Comparison of ENCODE assay signal across 8 mouse cellular contexts in genomic region chr1:178319295-178320037, GRCm38 (mm10). TPM values are rescaled to one million over a fixed set of nuclear protein-coding genes. Genes with fewer than 3 reads are reported as not detected.
A peak's percentile ranks its signal among the peaks of the same experiment; 100 is the strongest.
DNase-seq lines count a peak whose midpoint lies in the region; TF ChIP-seq lines count a peak whose summit lies in the region.

No protein-coding gene starts in this region.

- H3K9me3 ChIP-seq in erythroblast, embryonic 14.5 days (ENCODE audit: control insufficient read depth, low read length), result no peaks in the 10 kb centered on the region

- peaks cover 9% of the 10 kb centered on the region; the same call in 1 of the 2 replicates for H3K4me1 ChIP-seq in cerebellum, adult 2 months (ENCODE audit: control insufficient read depth, insufficient read depth, low read length)
- H3K4me1 ChIP-seq in spleen, adult 2 months (ENCODE audit: control insufficient read depth, insufficient read depth, insufficient read length), result peaks cover 5% of the 10 kb centered on the region
- H3K4me1 ChIP-seq in erythroblast, embryonic 14.5 days (ENCODE audit: control insufficient read depth), result peaks cover 60% of the 10 kb centered on the region

- no peaks in the 10 kb centered on the region for H3K27me3 ChIP-seq in cerebellum, adult 2 months (ENCODE audit: control insufficient read depth, insufficient read depth, low read length)
- H3K27me3 ChIP-seq in spleen, adult 2 months (ENCODE audit: control insufficient read depth, insufficient read depth, low read length), result no peaks in the 10 kb centered on the region
- no peaks in the 10 kb centered on the region for H3K27me3 ChIP-seq in erythroblast, embryonic 14.5 days (ENCODE audit: control insufficient read depth)

- 0% methylated on average over 12 of the region's 12 CpGs for whole genome bisulfite sequencing in cerebellum, adult 2 months
- WGBS in spleen, adult 2 months, result 1% methylated on average over 12 of the region's 12 CpGs

- peak overlapping the region; percentile 76 for H3K4me3 ChIP-seq in cerebellum, adult 2 months (replicated peaks; ENCODE audit: insufficient read depth, low read depth, low read length)
- peak overlapping the region; percentile 98 for H3K4me3 ChIP-seq in spleen, adult 2 months (ENCODE audit: extremely low read depth, insufficient read depth, insufficient read length)
- peak overlapping the region; percentile 95 for H3K4me3 ChIP-seq in erythroblast, embryonic 14.5 days (replicated peaks)

- no peak for TF ChIP-seq POLR2A in cerebellum, adult 2 months (IDR thresholded peaks at IDR 0.05; ENCODE audit: borderline replicate concordance, insufficient read depth, low read length)
- no peak for TF ChIP-seq POLR2A in spleen, adult 2 months (IDR thresholded peaks at IDR 0.05; ENCODE audit: low read depth, low read length)

- H3K27ac ChIP-seq in cerebellum, adult 2 months (ENCODE audit: insufficient read depth, low read length), result peak overlapping the region; percentile 93; the same call in 1 of the 2 replicates
- peak overlapping the region; percentile 100 for H3K27ac ChIP-seq in spleen, adult 2 months (ENCODE audit: insufficient read depth, low read length)

- H3K36me3 ChIP-seq in spleen, adult 2 months (ENCODE audit: control insufficient read depth, insufficient read depth, low read length), result peaks cover 20% of the 10 kb centered on the region
- peaks cover 62% of the 10 kb centered on the region for H3K36me3 ChIP-seq in erythroblast, embryonic 14.5 days (ENCODE audit: control insufficient read depth)

- peak in 1 of 2 experiments; percentile 65 for DNase-seq in cerebellum, adult 2 months
- DNase-seq in cerebellum, postnatal 36 days, result no peak
- peak in 1 of 2 experiments; percentile 16 for DNase-seq in spleen, adult 2 months (ENCODE audit: low read depth in 1 of 2, low spot score in 2 of 2)
- no peak for DNase-seq in spleen, adult 12 weeks (ENCODE audit: low spot score)
- DNase-seq in layer of hippocampus, adult 18-20 months (ENCODE audit: low spot score in 2 of 2), result peak; percentile 23 to 43
- peak; percentile 54 for DNase-seq in lung, postnatal 36 days
- peak; percentile 22 for DNase-seq in thymus, postnatal 10 days (ENCODE audit: low spot score in 2 of 2)

- no peak for TF ChIP-seq CTCF in cerebellum, adult 2 months (IDR thresholded peaks at IDR 0.05; ENCODE audit: borderline replicate concordance, insufficient read depth, low read depth, low read length)
- TF ChIP-seq CTCF in spleen, adult 2 months (IDR thresholded peaks at IDR 0.05; ENCODE audit: extremely low read depth, insufficient read depth, insufficient read length, insufficient replicate concordance), result no peak

RNA-seq across cellular contexts. Expression of gene Cox20, which starts 0.5 kb away (rescaled TPM):
- 97.7 and 99.4 TPM in 2 replicates for polyA plus RNA-seq in cerebellum, adult 2 months (2012; rRNA removed)
- 3.7 and 4.2 TPM in 2 replicates for polyA plus RNA-seq in spleen, adult 2 months (2012; rRNA removed)
- 4.2 TPM in 2 replicates for polyA plus RNA-seq in erythroblast, embryonic 14.5 days (2012)
- 10 to 100 TPM; 37.1 to 38.9 TPM for total RNA-seq in layer of hippocampus, adult 18-20 months (2021)

RNA-seq across cellular contexts. Expression of gene Hnrnpu, which starts 18.1 kb away (rescaled TPM):
- 365 and 383 TPM in 2 replicates for polyA plus RNA-seq in cerebellum, adult 2 months (2012; rRNA removed)
- 48.6 and 58.2 TPM in 2 replicates for polyA plus RNA-seq in spleen, adult 2 months (2012; rRNA removed)
- polyA plus RNA-seq in erythroblast, embryonic 14.5 days (2012), result 26.2 and 32.3 TPM in 2 replicates
- 100 to 1,000 TPM; 380 to 416 TPM for total RNA-seq in layer of hippocampus, adult 18-20 months (2021)

Comparison
In these comparisons a context has a peak if more than half of its experiments do, and no peak if none do; other contexts are left out.
1. DNase-seq: peak in layer of hippocampus, adult 18-20 months (2 of 2), lung, postnatal 36 days (single experiment) and thymus, postnatal 10 days (2 of 2); none in cerebellum, postnatal 36 days (0 of 2) and spleen, adult 12 weeks (single experiment).
2. RNA of gene Cox20, which starts 0.5 kb away (polyA plus RNA-seq): 97.7 to 99.4 TPM in cerebellum, adult 2 months; 3.7 to 4.2 TPM in spleen, adult 2 months and 4.2 TPM in erythroblast, embryonic 14.5 days; every median in the first group is over 10 times any median in the second.
3. Peak in every context shown above with its lines, with median percentiles within 50 percentile points of each other: H3K4me3 ChIP-seq.